Mouse (Mus musculus) T-helper 2 cell (primary cell): ENCODE data around the gene Tigar.

Experiments used
- in situ Hi-C: fragments of 300-600 bp; cut with MboI, MseI; formaldehyde crosslinking; loops from one replicate; pipeline ENCODE4 v1.15.1; 2025; ENCODE audit warnings: high pct_unique_total_duplicates

The Tigar gene

DNA sequence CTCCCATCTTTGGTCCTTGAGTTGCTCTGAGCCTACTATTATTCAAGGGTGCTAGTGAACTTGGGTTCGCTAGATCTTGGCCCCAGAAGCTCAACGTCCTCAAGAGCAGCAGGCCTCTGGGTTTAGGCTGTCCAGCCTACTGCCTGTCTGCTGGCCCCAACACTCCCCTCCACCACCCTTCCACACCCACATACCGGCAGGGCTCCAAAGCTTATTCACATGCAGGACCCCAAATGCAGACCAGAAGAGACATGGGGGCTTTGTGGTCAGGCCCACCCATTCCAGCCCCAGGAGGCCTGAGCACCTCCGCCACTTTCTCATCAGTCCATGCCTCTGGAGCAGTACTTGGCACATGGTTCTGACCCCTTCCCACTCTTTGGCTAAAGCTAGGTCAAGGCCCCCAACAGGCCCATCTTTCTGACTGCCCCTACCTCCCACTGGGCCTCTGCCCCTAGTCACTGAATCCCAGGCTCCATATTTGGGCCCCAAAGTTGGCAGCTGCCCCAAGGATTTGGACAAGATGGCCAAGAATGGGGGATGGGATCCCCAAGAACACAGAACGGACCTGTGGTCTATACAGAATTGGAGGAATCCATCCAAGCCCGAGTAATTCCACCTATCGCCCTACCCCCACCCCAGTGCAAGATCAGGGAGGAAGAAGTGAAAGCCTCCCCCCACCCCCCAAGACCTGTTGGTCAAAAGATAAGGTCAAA lies 34.4 kb upstream of the Tigar start:
- in situ Hi-C loops: loop anchor here (10.0 kb wide), 1 partner anchor 421 kb away; the partner anchor contains the start of gene Cracr2a

DNA sequence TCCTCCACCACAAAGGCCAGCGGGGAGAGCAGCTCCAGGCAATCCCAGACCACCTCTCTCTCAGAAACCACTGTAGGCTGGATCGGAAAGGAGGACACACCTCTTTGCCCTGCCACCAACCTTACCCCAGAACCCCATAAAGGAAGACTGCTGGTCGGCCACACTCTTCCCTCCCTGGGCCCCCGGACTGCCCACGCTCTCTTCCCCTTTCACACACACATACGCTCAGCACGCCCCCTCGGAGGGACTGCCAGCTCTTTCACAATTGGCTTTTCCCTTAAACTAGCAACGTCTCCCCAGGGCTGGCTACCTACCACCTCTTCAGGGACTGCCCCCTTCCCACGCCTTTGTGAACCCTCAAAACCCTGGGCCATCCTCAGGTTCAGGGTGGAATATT lies 33.8 kb upstream of the Tigar start:
- in situ Hi-C loops: loop anchor here (10.0 kb wide), 1 partner anchor 422 kb away; the partner anchor contains the start of gene Cracr2a

DNA sequence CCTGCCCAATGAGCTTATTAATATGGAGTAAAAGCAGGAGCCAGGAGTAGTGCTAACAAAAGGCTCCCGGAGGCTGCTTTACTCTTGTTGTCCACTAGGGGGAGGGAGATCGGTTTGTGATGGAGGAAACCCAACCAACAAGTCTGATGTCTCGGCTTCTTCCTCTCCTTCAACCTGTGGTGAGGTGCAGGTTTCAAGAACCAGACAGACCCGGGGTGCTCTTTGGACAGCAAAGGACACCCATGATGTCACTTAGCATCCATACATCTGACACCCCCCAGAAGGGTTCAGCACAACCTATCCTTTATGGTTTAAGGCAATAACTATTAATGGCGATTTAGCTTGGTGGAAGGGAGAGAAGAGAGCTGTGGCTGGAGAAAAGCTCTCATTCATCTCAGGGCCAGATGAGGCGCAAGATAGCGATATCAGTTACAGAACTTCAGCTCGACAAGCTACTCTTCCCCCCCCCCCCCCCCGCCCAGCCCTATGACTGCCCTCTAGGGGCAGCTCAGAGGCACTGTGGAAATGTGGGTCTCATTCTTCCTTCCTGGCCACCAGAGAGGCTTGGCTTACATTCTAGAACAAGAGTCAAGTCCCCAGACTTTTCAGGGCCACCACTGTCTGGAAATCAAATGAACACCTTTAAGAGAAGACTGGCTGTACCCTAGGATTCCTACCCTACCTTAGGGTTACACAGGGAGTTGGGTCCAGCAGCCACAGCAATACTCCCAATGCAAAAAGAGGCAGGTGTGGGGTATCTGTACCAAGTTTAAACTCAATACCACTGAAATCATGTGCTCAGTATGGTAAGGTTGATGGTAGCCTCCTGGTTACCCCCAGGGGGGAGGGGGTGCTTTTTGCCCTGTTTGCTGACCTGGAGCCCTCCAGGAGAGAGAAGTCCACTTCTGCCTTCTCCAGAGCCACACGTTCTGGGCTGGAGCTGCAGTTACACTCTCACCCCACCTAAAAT lies 33.1 kb upstream of the Tigar start:
- in situ Hi-C loops: loop anchor here (10.0 kb wide), 1 partner anchor 422 kb away; the partner anchor contains the start of gene Cracr2a

DNA sequence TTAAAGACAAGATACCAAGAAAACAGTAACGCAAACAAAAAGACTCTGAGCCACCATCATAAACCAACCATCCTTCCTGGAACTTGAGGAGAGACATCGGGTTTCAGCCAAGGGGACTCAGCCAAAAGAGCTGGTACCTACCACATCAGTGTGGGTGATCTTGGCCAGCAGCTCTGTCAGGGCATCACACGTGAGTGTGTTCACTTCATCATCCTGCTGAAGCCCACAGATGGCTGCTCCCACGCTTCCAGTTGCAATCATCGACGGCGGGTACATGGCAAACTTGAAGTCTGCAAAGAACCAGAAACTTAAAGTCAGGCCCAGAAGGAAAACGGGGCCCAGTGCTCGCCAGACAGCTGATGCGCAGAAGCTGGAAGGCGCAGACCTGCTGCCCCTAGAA lies 29.6 kb upstream of the Tigar start:
- in situ Hi-C loops: no loop called here

DNA sequence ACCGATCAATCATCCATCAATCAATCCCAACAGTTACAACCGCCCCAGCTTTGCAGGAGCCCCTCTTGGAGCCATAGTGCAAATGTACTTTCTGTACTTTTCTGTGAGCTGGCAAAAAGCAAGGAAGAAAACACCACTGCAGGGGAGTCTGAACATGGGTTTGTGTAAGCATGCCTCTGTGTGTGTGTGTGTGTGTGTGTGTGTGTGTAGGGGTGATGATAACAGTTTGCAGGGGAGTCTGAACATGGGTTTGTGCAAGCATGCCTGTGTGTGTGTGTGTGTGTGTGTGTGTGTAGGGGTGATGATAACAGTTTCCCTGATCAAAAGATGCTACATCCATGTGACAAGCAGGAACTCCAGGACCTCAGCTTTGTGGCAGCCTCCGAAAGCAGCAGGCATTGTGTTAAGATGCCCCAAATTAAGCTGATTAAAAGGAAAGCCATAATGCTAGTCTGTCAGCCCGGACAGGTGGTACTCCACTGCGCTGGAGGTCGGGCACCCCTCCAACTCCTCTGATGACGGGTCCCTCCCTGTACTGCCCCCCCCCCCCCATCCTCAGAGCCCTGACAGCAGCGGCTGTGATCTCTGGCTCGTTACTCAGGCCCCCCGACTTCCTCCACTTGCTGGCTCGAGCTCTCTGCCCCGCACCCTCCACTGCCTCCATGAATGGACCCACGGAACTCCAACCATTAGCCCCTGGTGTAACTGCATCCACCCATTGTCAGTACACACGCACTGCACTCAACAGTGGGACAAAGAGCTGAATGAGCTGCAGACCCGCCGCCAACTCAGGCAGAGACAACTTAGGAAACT lies 24.3 kb upstream of the Tigar start:
- in situ Hi-C loops: no loop called here

DNA sequence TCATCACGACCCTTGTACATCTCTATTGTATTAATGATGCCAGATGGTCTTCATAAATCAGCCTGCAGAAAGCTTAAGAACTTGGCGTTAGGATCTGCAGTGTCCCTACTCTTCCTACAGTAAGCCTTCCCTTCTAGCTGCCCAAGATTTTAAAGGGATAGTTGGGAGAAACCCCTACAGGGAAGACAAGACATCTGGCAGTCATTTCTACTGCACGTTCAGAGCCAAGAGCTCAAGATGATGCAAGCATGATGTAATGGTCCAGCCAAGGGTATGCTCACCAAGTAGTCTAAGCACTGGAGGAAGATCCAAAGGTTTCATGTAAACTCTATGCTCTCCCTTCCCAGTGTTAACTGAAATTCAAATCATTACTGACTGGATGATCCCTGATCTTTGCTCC lies 23.4 kb upstream of the Tigar start:
- in situ Hi-C loops: no loop called here

DNA sequence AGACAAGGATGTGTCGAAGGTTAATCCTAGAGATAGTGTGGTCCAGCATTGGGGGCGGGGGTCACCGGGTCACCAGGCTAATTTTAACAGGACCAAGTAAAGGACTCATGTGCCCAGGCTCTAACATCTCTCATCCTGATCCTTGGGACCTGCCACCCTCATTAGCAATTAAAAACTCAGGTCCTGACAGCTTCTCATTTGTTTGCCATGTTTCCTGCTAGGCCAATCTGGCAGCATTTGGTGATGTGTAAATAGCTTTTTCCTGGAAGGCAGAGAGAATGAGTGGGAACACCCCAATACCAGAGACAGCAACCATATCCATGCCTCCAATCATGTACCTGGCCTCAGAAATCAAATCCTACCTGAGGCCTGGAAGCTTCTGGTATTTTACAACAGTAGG lies 22.6 kb upstream of the Tigar start:
- in situ Hi-C loops: no loop called here

DNA sequence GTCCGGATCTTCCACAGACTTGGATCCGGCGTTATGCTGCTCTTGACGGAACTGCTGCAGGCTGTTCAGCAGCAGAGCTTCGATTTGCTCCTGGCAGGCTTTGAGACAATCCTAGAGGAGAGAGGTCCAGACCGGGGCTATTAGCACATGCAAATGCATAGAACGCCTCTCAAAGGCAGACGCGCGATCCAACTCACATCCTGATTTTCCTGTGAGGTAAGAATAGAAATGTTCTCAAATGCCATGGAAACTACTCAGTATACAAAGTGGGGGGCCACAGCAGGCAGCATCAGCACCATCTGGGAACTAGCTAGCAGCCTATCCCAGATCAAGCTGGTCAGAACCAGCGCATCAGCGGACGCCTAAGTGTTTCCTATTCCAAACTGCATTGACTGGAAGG lies 21.0 kb upstream of the Tigar start:
- in situ Hi-C loops: no loop called here

DNA sequence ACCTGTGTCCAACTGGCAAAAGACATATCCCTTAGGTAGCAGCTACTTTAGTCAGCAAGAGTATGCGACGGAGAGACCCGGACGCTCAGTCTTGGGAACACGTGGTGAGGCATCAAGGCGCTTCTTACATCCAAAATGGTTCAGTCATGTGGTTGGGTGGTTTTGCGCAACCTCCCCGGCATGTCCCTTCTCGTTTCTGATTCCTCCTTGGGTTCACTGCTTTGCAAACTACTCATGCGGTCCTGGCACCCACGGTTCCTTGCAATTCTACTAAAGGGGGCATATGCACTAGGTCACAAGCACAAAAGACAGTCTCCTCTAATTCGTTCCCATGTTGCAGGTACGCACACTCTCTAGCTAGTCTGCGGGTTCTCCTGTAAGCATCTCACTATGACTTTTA lies 20.3 kb upstream of the Tigar start:
- in situ Hi-C loops: no loop called here

DNA sequence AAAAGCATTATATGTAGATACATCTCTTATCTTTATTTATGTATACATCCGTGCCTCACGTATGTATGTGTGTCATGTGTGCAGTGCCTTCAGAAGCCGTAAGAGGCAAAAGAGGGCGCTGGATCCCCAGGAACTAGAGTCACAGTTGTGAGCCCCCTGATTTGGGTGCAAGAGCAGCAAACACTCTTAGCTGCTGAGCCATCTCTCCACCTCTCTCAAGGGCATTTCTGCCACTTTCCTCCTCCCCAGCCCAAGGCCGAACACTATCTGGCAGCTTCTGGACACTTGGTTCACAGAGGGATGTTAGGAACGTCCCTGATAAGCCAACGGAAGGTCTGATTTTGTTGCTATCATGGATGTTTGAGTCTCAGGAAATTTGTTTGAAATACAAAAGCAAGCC lies 14.1 kb upstream of the Tigar start:
- in situ Hi-C loops: no loop called here

DNA sequence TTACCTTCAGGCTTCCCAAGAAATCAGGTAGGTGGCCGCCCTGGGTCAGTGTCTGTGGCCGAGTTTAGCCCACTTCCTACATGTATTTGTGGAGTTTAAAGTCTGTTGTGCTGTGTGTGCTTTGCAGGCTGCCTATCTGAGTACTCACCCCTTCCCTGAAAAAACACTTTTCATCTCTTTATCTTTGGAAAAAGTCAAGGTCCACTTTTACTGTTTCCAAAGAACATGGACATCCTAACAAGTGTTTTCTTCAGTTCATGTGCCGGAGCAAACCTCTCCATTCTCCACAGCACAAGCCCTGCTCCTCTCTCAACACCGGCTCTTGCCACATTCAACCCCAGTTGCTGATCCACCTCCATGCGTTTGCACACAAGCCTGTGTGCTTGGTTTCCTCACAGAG lies 13.6 kb upstream of the Tigar start:
- in situ Hi-C loops: no loop called here

DNA sequence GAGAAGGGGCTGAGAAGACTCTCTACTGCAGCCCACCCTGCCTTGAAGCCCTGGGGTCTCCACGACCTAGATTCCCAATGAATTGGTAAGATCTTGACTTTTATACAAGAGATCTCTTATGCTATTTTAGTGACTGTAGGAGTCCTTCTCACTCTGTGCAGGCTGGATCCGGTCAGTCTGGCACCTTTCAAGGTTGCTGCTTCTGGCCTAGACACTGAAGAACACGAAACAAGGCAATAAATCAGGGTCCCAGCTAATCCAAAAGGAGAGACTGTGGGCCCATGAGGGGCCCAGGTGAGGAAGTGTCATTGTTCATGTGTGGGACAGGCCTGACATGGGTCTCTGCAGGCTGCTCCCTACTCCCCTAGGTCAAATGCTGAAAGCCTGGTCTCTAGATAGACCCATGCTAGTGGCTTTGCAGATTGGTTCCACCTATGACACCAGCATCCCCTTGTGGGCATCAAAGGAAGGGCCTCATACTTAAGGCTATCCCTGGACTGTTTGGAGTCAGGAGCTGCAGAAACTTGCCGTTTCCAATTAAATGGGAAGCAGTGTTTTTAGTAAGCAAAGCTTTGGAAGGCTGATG lies 13.0 kb upstream of the Tigar start:
- in situ Hi-C loops: no loop called here

DNA sequence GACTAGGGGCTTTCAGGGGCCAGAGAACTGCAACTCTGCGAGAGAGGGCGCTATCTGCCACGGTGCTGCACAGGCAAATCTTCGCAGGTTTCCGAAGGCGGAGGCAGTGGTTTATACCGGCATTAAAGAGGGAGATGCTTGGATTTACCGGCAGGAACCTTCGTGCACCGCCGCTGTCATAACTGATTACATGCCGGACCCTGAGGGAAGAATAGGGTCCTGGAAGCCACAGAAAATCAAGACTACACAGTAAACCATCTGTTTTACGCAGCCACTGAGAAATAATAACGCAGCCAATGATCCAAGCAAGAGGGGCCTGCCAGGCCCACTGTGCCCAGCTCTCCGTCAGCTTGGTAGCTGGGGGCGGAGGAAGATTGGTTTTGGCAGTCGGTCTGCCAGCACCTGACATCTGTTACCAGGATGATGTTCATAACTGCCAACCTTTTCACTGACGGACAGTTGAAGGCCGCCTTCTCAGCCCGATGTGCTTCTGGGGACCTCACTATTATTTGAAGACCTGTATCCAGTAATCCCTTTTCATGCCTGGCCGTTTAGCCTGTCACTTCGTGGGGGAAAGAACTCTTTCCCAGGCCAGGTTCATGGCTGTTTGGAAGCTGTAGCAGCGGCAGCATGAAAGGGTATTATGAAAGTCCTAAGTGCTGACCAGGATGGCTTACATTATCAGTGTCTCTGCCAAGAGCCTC lies 5.5 kb upstream of the Tigar start:
- in situ Hi-C loops: no loop called here

DNA sequence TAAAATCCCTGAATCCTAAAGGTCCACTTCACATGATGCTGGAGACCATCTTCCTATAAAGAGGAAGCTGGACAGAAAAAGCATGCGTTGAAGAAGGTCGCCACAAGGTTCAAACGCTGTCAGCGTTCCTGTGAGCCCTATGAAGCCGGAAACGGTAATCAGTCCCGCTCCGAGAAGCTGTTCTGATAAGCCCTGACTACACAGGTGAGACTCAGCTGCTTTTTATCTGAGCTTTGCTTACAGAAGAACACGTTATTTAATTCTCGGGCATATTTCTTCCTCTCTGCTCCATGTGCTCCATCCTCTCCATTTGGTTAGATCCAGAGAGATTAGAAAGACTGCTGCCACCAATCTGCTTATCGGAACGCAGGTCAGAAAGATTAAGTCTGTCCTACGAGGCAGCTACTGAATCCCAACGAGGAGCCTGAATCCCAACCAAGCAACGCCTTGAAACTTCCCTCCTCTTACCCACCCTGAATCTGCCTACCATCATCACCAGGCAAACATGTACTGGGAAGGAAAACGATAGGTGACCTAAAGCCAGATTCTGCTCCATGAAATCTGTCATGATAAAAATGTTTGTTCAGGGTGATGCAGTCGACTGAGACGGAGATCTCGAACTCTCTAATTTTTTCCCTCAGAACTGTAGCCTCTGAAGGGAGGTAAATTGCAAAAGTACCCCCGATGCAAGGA lies 843 bp downstream of the Tigar start:
- in situ Hi-C loops: loop anchor here (10.0 kb wide), 2 partner anchors 154 to 1316 kb away; partner anchors contain the start of gene Itfg2

DNA sequence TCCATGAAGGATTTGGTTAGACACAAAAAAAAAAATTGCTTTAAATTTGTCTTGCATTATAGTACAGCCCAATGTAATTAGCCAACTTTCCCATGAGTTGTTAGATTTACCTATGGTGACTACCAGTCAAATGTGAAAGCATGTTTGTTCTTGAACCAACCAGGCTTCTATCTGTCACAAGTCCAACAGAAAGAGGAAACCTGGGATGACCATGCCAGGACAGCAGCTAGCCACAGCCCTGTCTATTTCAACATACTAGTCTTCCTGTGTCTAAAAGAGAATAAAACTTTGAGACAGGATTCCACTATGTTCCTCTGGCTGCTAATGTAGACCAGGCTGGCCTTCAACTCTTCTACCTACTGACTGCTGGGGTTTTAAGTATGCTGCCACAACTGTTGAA lies 1.9 kb downstream of the Tigar start:
- in situ Hi-C loops: loop anchor here (10.0 kb wide), 2 partner anchors 153 to 1317 kb away; partner anchors contain the start of gene Itfg2

DNA sequence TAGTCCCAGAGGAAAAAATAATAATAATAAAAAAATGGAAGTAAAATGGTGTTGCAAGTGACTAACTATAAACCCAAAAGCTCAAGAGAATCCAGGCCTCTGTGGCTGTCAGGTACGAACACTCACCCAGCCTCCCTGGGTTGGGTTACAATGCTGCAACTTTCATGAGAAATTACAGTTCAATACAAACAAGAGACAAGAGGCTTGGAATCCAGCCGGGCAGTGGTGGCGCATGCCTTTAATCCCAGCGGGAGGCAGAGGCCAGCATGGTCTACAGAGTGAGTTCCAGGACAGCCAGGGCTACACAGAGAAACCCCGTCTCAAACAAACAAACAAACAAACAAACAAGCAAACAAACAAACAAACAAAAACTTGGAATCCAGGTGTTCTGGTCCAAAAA lies 2.6 kb downstream of the Tigar start:
- in situ Hi-C loops: loop anchor here (10.0 kb wide), 2 partner anchors 152 to 1318 kb away; partner anchors contain the start of gene Itfg2

DNA sequence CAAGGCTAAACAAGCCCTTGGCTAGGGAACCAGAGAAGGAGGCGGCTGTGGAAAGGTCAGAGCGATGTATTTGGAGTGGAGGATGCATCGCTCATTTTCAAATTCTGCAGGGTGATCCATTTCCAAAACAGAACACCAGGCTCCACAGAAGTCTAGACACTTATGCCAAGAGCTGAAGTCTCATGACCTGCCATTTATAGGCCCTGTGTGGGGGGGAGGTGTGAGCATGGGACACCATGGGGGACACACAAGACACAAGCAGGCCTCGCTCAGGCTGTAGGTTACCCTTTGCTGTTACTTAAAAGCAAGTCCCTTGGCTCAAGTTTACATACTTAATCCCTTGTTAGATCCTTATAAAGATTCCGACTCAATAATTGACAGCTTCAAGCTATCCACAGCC lies 3.2 kb downstream of the Tigar start:
- in situ Hi-C loops: loop anchor here (10.0 kb wide), 2 partner anchors 151 to 1319 kb away; partner anchors contain the start of gene Itfg2

DNA sequence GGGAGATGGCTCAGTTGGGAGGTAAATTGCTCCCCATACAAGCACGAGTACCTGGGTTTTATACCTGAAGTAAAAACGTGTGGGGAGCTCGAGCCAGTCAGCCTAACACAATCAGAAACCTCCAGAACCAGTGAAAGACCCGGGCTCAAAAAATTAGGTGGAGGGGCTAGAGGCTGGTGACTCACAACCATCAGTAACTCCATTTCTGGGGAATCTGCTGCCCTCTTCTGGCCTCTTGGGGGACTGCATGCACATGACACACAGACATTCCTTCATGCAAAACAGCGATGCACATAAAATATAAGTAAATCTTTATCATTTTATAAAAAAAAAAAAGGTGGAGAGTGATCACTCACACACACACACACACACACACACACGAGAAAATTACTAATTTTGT lies 4.2 kb downstream of the Tigar start:
- in situ Hi-C loops: loop anchor here (10.0 kb wide), 2 partner anchors 150 to 1320 kb away; partner anchors contain the start of gene Itfg2

DNA sequence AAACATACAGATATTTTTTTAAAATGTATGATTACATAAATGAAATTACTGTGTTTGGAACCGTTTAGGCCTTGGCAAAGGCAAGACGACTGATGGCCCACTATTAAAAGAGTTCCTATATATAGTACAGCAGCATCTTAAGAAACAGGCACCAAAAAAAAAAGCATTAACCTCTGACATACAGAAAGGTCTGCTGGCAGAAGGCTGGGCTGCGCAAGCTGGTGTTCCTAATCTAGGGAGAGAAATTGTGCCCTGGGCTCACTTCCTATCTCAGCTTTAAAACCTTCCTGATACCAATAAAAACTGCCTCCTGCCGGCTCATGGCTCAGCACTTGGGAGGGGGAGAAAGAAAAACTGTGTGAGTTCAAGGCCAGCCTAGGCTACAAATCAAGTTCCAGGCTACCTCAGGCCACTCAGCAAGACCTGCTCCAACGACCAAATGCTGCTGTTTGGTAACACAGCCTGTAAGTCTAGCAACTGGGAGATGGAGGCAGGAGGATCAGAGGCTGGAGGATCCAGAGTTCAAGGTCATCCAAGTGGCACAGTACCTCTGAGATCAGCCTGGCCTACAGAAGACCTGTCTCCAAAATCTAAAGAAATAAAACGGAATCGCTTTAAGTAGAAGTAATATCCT lies 4.8 kb downstream of the Tigar start:
- in situ Hi-C loops: loop anchor here (10.0 kb wide), 2 partner anchors 150 to 1320 kb away; partner anchors contain the start of gene Itfg2
